Mouse (Mus musculus): ENCODE results near the gene Olfr773.
"Not testable (repeated sequence)": the region's sequence is repeated elsewhere in the genome, so short reads cannot be mapped to it uniquely, and the experiment has no call there.

The Olfr773 gene

DNA sequence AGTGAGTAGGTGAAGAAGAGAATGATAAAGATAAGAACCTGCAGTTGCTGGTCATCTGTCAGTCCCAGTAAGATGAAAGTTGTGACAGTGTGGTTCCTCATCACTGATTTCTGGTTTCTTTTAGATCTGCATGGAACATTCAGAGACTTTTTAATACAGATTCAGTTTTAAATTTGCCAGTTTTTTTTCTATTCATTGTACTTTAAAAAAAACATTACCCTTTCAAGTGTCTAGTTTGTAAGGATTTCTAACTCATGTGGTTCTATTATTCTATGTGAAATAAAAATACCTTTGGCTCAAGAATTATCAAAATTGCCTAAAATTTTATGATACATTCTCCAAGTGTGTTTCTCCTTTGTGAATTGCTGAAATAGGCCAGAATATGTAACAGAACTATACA lies at the start of gene Olfr773:
Gene Olfr773 (minus strand): TSS at position 101 of the 400 bp plus-strand sequence.
- DNase-seq (ENCODE audit: low read depth) = not testable (repeated sequence)

DNA sequence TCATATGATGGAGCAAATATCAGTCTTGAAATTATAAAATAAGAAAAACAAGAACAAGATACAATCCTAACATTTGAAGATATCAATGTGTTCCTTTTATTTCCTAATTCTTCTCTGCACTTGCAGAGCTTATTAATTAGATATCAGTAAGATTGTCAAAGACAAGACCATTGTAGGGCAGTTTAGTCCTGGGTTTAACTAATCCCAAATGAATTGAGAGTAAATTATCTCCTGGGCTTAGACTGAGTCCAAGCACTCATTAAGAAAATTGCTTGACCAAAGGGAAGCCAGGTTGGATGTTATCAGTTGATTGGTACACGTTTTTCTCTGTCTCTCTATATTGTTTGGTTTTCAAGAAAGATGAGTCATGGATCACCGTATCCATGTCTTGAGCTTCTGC lies 48.7 kb upstream of the Olfr773 start, which contains the start of gene Olfr774:
Gene Olfr774 (plus strand): TSS at position 301 of the 400 bp plus-strand sequence.
- no peak for DNase-seq (ENCODE audit: low read depth)

DNA sequence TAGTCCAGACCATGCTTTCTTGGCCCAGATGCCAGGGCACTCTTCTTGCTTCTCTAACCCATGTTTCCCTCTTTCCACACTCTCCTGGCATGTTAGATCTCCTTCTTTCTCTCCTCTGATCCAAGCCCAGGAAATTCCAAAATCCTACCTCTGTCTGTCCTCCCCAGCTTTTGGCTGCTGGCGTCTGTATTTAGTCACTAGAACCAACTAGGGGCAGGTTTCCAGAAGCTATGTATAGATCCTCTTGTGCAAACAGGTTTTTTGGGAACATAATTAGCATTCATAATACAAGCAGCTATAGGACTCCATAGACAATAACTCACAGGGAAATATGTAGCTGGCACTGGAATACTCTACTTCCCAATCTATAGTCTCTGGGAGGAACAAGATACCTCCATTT lies 43.5 kb upstream of the Olfr773 start:
- no peak for DNase-seq (ENCODE audit: low read depth)

- DNase-seq (ENCODE audit: low read depth) = not testable (repeated sequence)
These were observed 9.4 kb downstream of the Olfr773 start, which contains the start of gene Olfr772 for GRCm38 (mm10) chr10:129177821-129178220. Gene Olfr772 (minus strand): TSS chr10:129177921.

- DNase-seq (ENCODE audit: low read depth) = no peak
These were observed 22.6 kb downstream of the Olfr773 start, which contains the start of gene Olfr771 for GRCm38 (mm10) chr10:129164651-129165050. Gene Olfr771 (minus strand): TSS chr10:129164751.

- DNase-seq (ENCODE audit: low read depth) = no peak
These were observed 48.3 kb downstream of the Olfr773 start, which contains the start of gene Olfr770 for GRCm38 (mm10) chr10:129138898-129139297. Gene Olfr770 (minus strand): TSS chr10:129138998.

All from 416B (cell line).